Mouse (Mus musculus): ENCODE results near the gene Amfr.

Gene Amfr

GRCm38 (mm10) chr8:93932873-93933272 lies 79.8 kb downstream of the Amfr start:
- peak; percentile 53 for DNase-seq (ENCODE audit: low read depth)

GRCm38 (mm10) chr8:93931336-93931735 lies 81.3 kb downstream of the Amfr start:
- no peak for DNase-seq (ENCODE audit: low read depth)

- no peak for DNase-seq (ENCODE audit: low read depth)
Measured at GRCm38 (mm10) chr8:93929233-93929632, 83.4 kb downstream of the Amfr start.

GRCm38 (mm10) chr8:93925513-93925912 lies 87.1 kb downstream of the Amfr start:
- DNase-seq (ENCODE audit: low read depth) = no peak

- no peak for DNase-seq (ENCODE audit: low read depth)
Measured at GRCm38 (mm10) chr8:93923897-93924334, 88.7 kb downstream of the Amfr start.
